In genomic region chr10:27508847-27509459, GRCm38 (mm10) we compare ENCODE assay signal across 25 mouse cellular contexts.
DNase-seq lines count a peak whose midpoint lies in the region; ATAC-seq and TF ChIP-seq lines count a peak whose summit lies in the region.
"Had no signal": no experiment of that assay in that cellular context is flagged by ENCODE, and none has a peak within 500 bp of the region (broad histone marks: within the 10 kb centered on the region; RNA-seq: fewer than 3 reads in every experiment).

No protein-coding gene starts in this region.

- H3K4me1 ChIP-seq in forebrain, embryonic 13.5 days = no peaks in the 10 kb centered on the region
- no peaks in the 10 kb centered on the region for H3K4me1 ChIP-seq in forebrain, embryonic 11.5 days (replicated peaks; ENCODE audit: control insufficient read depth, insufficient read depth, low read length)
- no peaks in the 10 kb centered on the region for H3K4me1 ChIP-seq in midbrain, embryonic 12.5 days
- H3K4me1 ChIP-seq in midbrain, embryonic 10.5 days = no peaks in the 10 kb centered on the region
- H3K4me1 ChIP-seq in forebrain, postnatal 0 days (ENCODE audit: insufficient read depth) = no peaks in the 10 kb centered on the region
- H3K4me1 ChIP-seq in neural tube, embryonic 13.5 days (replicated peaks) = no peaks in the 10 kb centered on the region
- no peaks in the 10 kb centered on the region for H3K4me1 ChIP-seq in intestine, postnatal 0 days (replicated peaks; ENCODE audit: control insufficient read depth, insufficient read depth, low read length)
- H3K4me1 ChIP-seq: embryonic facial prominence, embryonic 15.5 days; kidney, embryonic 15.5 days; lung, embryonic 15.5 days had no signal

- DNase-seq in forebrain, embryonic 11.5 days (ENCODE audit: low spot score) = no peak
- no peak for DNase-seq in midbrain, embryonic 10.5 days (ENCODE audit: low spot score)
- peak; percentile 58 for DNase-seq in forebrain, postnatal 0 days
- DNase-seq in urinary bladder, adult 2 months (ENCODE audit: low spot score) = no peak
- DNase-seq: adrenal gland, postnatal 25 days; cerebellum, adult 18-20 months; cerebellum, postnatal 25 days; embryo, embryonic 11 days; gastrocnemius, adult 2 months; heart, adult 11 months; heart, postnatal 4 days; right cerebral cortex, postnatal 4 days had no signal

- no peak overlapping the region for H3K27ac ChIP-seq in forebrain, embryonic 13.5 days
- H3K27ac ChIP-seq in forebrain, embryonic 11.5 days (ENCODE audit: low read depth, low read length) = no peak overlapping the region
- no peak overlapping the region for H3K27ac ChIP-seq in midbrain, embryonic 12.5 days (replicated peaks)
- H3K27ac ChIP-seq in midbrain, embryonic 10.5 days (replicated peaks) = no peak overlapping the region
- H3K27ac ChIP-seq in forebrain, postnatal 0 days (ENCODE audit: low read depth, low read length) = no peak overlapping the region; the same call in 1 of the 2 replicates
- H3K27ac ChIP-seq in neural tube, embryonic 13.5 days (replicated peaks) = no peak overlapping the region
- no peak overlapping the region for H3K27ac ChIP-seq in intestine, postnatal 0 days (ENCODE audit: low read depth, low read length)
- H3K27ac ChIP-seq: embryonic facial prominence, embryonic 15.5 days; gastrocnemius, adult 2 months; kidney, embryonic 15.5 days; liver, embryonic 14.5 days; lung, embryonic 15.5 days; stomach, postnatal 0 days had no signal

- 59% methylated on average over 3 of the region's 3 CpGs for whole genome bisulfite sequencing in forebrain, embryonic 13.5 days
- 81% methylated on average over 3 of the region's 3 CpGs for WGBS in forebrain, embryonic 11.5 days
- 58% methylated on average over 3 of the region's 3 CpGs for WGBS in midbrain, embryonic 12.5 days
- 77% methylated on average over 3 of the region's 3 CpGs for WGBS in midbrain, embryonic 10.5 days
- 40% methylated on average over 3 of the region's 3 CpGs for WGBS in forebrain, postnatal 0 days
- WGBS in neural tube, embryonic 13.5 days = 57% methylated on average over 3 of the region's 3 CpGs
- 71% methylated on average over 3 of the region's 3 CpGs for WGBS in intestine, postnatal 0 days

- H3K36me3 ChIP-seq in forebrain, embryonic 13.5 days (ENCODE audit: poor library complexity, severe bottlenecking) = no peaks in the 10 kb centered on the region
- no peaks in the 10 kb centered on the region for H3K36me3 ChIP-seq in forebrain, embryonic 11.5 days (ENCODE audit: control insufficient read depth, insufficient read depth, low read length)
- H3K36me3 ChIP-seq in midbrain, embryonic 12.5 days = no peaks in the 10 kb centered on the region
- H3K36me3 ChIP-seq in midbrain, embryonic 10.5 days = no peaks in the 10 kb centered on the region
- no peaks in the 10 kb centered on the region for H3K36me3 ChIP-seq in forebrain, postnatal 0 days (ENCODE audit: insufficient read depth)
- no peaks in the 10 kb centered on the region for H3K36me3 ChIP-seq in neural tube, embryonic 13.5 days
- H3K36me3 ChIP-seq in intestine, postnatal 0 days (ENCODE audit: control insufficient read depth, insufficient read depth) = no peaks in the 10 kb centered on the region
- H3K36me3 ChIP-seq: embryonic facial prominence, embryonic 15.5 days; kidney, embryonic 15.5 days; lung, embryonic 15.5 days had no signal

- no peak for TF ChIP-seq CTCF in forebrain, postnatal 0 days (IDR thresholded peaks at IDR 0.05; ENCODE audit: low read depth)
- no peak for TF ChIP-seq CTCF in intestine, postnatal 0 days (IDR thresholded peaks at IDR 0.05; ENCODE audit: low read depth)

- peak; percentile 72 for ATAC-seq in forebrain, embryonic 13.5 days
- no peak for ATAC-seq in forebrain, embryonic 11.5 days (replicated peaks; ENCODE audit: low FRiP score)
- peak; percentile 63; the same call in 1 of the 2 replicates for ATAC-seq in midbrain, embryonic 12.5 days (ENCODE audit: low FRiP score, low read depth)
- peak; percentile 90 for ATAC-seq in forebrain, postnatal 0 days
- 0 out of 2 replicates have a peak, but pooled peaks have one; percentile 32 for ATAC-seq in neural tube, embryonic 13.5 days (ENCODE audit: low read depth)
- no peak for ATAC-seq in intestine, postnatal 0 days
- ATAC-seq: activated CD4-positive, CD25-positive, alpha-beta regulatory T cell, adult 4 months; CD4-positive, CD25-positive, alpha-beta regulatory T cell, adult 4 months; intestine, embryonic 16.5 days; Patski had no signal

- no peaks in the 10 kb centered on the region for H3K27me3 ChIP-seq in forebrain, embryonic 13.5 days
- no peaks in the 10 kb centered on the region for H3K27me3 ChIP-seq in forebrain, embryonic 11.5 days (ENCODE audit: control insufficient read depth, insufficient read depth, low read length)
- no peaks in the 10 kb centered on the region for H3K27me3 ChIP-seq in midbrain, embryonic 12.5 days
- H3K27me3 ChIP-seq in midbrain, embryonic 10.5 days (ENCODE audit: low read depth, poor library complexity, severe bottlenecking) = no peaks in the 10 kb centered on the region
- H3K27me3 ChIP-seq in forebrain, postnatal 0 days (ENCODE audit: insufficient read depth, low read length) = no peaks in the 10 kb centered on the region
- no peaks in the 10 kb centered on the region for H3K27me3 ChIP-seq in neural tube, embryonic 13.5 days
- H3K27me3 ChIP-seq in intestine, postnatal 0 days (replicated peaks; ENCODE audit: control insufficient read depth, insufficient read depth, low read length) = no peaks in the 10 kb centered on the region
- H3K27me3 ChIP-seq: embryonic facial prominence, embryonic 15.5 days; kidney, embryonic 15.5 days; lung, embryonic 15.5 days; Patski had no signal

- no peak overlapping the region for H3K4me2 ChIP-seq in forebrain, embryonic 13.5 days
- no peak overlapping the region for H3K4me2 ChIP-seq in forebrain, embryonic 11.5 days (ENCODE audit: low read depth, low read length, severe bottlenecking)
- H3K4me2 ChIP-seq in midbrain, embryonic 12.5 days (replicated peaks) = no peak overlapping the region
- H3K4me2 ChIP-seq in forebrain, postnatal 0 days (ENCODE audit: low read depth) = no peak overlapping the region
- H3K4me2 ChIP-seq in neural tube, embryonic 13.5 days = no peak overlapping the region
- H3K4me2 ChIP-seq in intestine, postnatal 0 days (replicated peaks; ENCODE audit: low read depth) = no peak overlapping the region
- H3K4me2 ChIP-seq: embryonic facial prominence, embryonic 15.5 days; kidney, embryonic 15.5 days; lung, embryonic 15.5 days had no signal

- H3K9ac ChIP-seq in forebrain, embryonic 13.5 days = no peak overlapping the region
- no peak overlapping the region for H3K9ac ChIP-seq in forebrain, embryonic 11.5 days (ENCODE audit: low read length)
- no peak overlapping the region for H3K9ac ChIP-seq in midbrain, embryonic 12.5 days (replicated peaks)
- H3K9ac ChIP-seq in forebrain, postnatal 0 days = no peak overlapping the region
- H3K9ac ChIP-seq in neural tube, embryonic 13.5 days = no peak overlapping the region
- no peak overlapping the region for H3K9ac ChIP-seq in intestine, postnatal 0 days (ENCODE audit: low read depth, low read length)
- H3K9ac ChIP-seq: embryonic facial prominence, embryonic 15.5 days; kidney, embryonic 15.5 days; liver, embryonic 14.5 days; lung, embryonic 15.5 days had no signal

- no peak overlapping the region for H3K4me3 ChIP-seq in forebrain, embryonic 13.5 days
- H3K4me3 ChIP-seq in forebrain, embryonic 11.5 days (ENCODE audit: low read depth, low read length) = no peak overlapping the region
- no peak overlapping the region for H3K4me3 ChIP-seq in midbrain, embryonic 12.5 days
- H3K4me3 ChIP-seq in midbrain, embryonic 10.5 days = no peak overlapping the region
- no peak overlapping the region for H3K4me3 ChIP-seq in forebrain, postnatal 0 days (ENCODE audit: low read depth, low read length)
- H3K4me3 ChIP-seq in neural tube, embryonic 13.5 days = no peak overlapping the region
- H3K4me3 ChIP-seq in intestine, postnatal 0 days (ENCODE audit: low read depth, low read length) = no peak overlapping the region
- H3K4me3 ChIP-seq: embryonic facial prominence, embryonic 15.5 days; gastrocnemius, adult 2 months; kidney, embryonic 15.5 days; lung, embryonic 15.5 days had no signal

- no peaks in the 10 kb centered on the region for H3K9me3 ChIP-seq in forebrain, embryonic 13.5 days (replicated peaks)
- no peaks in the 10 kb centered on the region for H3K9me3 ChIP-seq in forebrain, embryonic 11.5 days (ENCODE audit: control insufficient read depth, low read length)
- H3K9me3 ChIP-seq in midbrain, embryonic 12.5 days = no peaks in the 10 kb centered on the region
- no peaks in the 10 kb centered on the region for H3K9me3 ChIP-seq in midbrain, embryonic 10.5 days (replicated peaks)
- no peaks in the 10 kb centered on the region for H3K9me3 ChIP-seq in forebrain, postnatal 0 days (ENCODE audit: low read length)
- H3K9me3 ChIP-seq in neural tube, embryonic 13.5 days = no peaks in the 10 kb centered on the region
- H3K9me3 ChIP-seq in intestine, postnatal 0 days (ENCODE audit: control insufficient read depth) = no peaks in the 10 kb centered on the region
- H3K9me3 ChIP-seq: embryonic facial prominence, embryonic 15.5 days; kidney, embryonic 15.5 days; lung, embryonic 15.5 days had no signal

Comparison
In these comparisons a context has a peak if more than half of its experiments do, and no peak if none do; other contexts are left out.
1. ATAC-seq: peak in forebrain, embryonic 13.5 days (single experiment), midbrain, embryonic 12.5 days (single experiment), forebrain, postnatal 0 days (single experiment) and neural tube, embryonic 13.5 days (single experiment); none in forebrain, embryonic 11.5 days (single experiment) and intestine, postnatal 0 days (single experiment).